Mouse (Mus musculus) bone marrow, adult 2 months (tissue): Measurements from ENCODE around the gene 1810055G02Rik.

ENCODE experiments used
- CTCF ChIP-seq: fragments of 200-500 bp; IDR thresholded peaks from 2 replicates; pipeline ENCODE4 v1.5.1; 2011; ENCODE audit warnings: low read length, control low read depth; ENCODE audit not compliant: control insufficient read depth, insufficient read depth
- POLR2A ChIP-seq: fragments of 200-500 bp; IDR thresholded peaks from 2 replicates; pipeline ENCODE4 v1.6.1; 2011; ENCODE audit warnings: low read depth, mild to moderate bottlenecking, control low read depth, low read length, borderline replicate concordance; ENCODE audit not compliant: control insufficient read depth

GRCm38 (mm10) chr19:3710436-3710835 lies 2.3 kb downstream of the 1810055G02Rik start:
- TF ChIP-seq CTCF, result no peak
- no peak for TF ChIP-seq POLR2A
